Mouse (Mus musculus) limb, embryonic 15.5 days (tissue): ENCODE results near the gene Pygo2. TPM values are rescaled to one million over a fixed set of nuclear protein-coding genes. Genes with fewer than 3 reads are reported as not detected.

ENCODE experiments used
- ATAC-seq: fragments of 200-750 bp; cut with Nextera tagmentation; 2 replicates; pipeline ENCODE4 v1.8.0; 2017; ENCODE audit warnings: low read depth, moderate TSS enrichment; ENCODE audit not compliant: insufficient number of reproducible peaks, low FRiP score, low TSS enrichment
- H3K27ac ChIP-seq: fragments of 300-500 bp; sonication (generic); 2 replicates; pipeline ENCODE4 v1.5.1; 2015; ENCODE audit warnings: moderate library complexity, mild to moderate bottlenecking, inconsistent platforms
- H3K27me3 ChIP-seq: fragments of 300-500 bp; sonication (generic); 2 replicates; pipeline ENCODE4 v1.6.1; 2015; ENCODE audit warnings: inconsistent platforms
- H3K36me3 ChIP-seq: fragments of 300-500 bp; sonication (generic); 2 replicates; pipeline ENCODE4 v1.6.1; 2015; ENCODE audit warnings: inconsistent platforms
- H3K4me1 ChIP-seq: fragments of 300-500 bp; sonication (generic); 2 replicates; pipeline ENCODE4 v1.6.1; 2015; ENCODE audit warnings: inconsistent platforms
- H3K4me2 ChIP-seq: fragments of 300-500 bp; sonication (generic); 2 replicates; pipeline ENCODE4 v1.6.1; 2015; ENCODE audit warnings: mild to moderate bottlenecking, inconsistent platforms
- H3K4me3 ChIP-seq: fragments of 300-500 bp; sonication (generic); 2 replicates; pipeline ENCODE4 v1.5.1; 2015; ENCODE audit warnings: mild to moderate bottlenecking, inconsistent platforms
- H3K9ac ChIP-seq: fragments of 300-500 bp; sonication (generic); 2 replicates; pipeline ENCODE4 v1.6.1; 2015; ENCODE audit warnings: inconsistent platforms
- H3K9me3 ChIP-seq: fragments of 300-500 bp; sonication (generic); 2 replicates; pipeline ENCODE4 v1.6.1; 2016; ENCODE audit warnings: inconsistent platforms
- WGBS: fragments of 180-500 bp; shearing (Covaris S2); methylation state at CpG from one replicate; pipeline ENCODE4 v1.1.7; 2015; 5-methylcytosine and 5-hydroxymethylcytosine counted together
- polyA plus RNA-seq: library from polyadenylated mRNA; unstranded; fragments of >200 nt; fragmentation: Nextera tagmentation; extraction: Ambion mirVana; gene quantifications from 2 replicates; pipeline ENCODE4 v1.2.1, GENCODE M21; 2015

Gene Pygo2
- polyA plus RNA-seq, 1 experiment from 2014 or later = 43.7 TPM

DNA sequence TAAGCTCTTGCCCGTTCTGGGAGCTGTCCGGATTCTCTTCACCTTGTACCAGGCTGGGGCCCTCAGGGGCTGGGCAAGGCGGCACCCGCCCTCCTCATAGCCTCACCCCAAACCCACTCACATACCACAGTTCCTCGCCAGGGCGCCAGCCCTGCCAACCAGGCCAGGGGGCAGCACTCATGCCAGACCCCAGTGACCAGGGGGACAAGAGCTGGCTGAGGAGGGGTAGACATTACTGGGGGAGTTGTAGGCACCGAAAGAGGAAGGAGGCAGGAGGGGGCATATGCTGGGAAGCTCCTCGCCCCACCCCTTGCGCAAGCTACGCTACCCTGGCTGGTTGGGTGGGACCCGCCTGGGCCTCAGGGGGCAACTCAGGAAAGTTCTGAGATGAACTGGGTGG lies 42.4 kb upstream of the Pygo2 start:
- Histone ChIP-seq H3K9ac (no peak overlapping the region), H3K4me2 (0 out of 2 replicates have a peak overlapping the region, but pooled peaks have one; percentile 31), H3K9me3 (no peaks in the 10 kb centered on the region), H3K4me1 (peaks cover 69% of the 10 kb centered on the region), H3K4me3 (peak overlapping the region; percentile 7; the same call in 1 of the 2 replicates), H3K36me3 (no peaks in the 10 kb centered on the region), H3K27me3 (0 out of 2 replicates have a peak, but pooled peaks cover 3% of the 10 kb centered on the region), H3K27ac (no peak overlapping the region; the same call in 1 of the 2 replicates)
- WGBS = 74% methylated on average over 11 of the region's 11 CpGs
- no peak for ATAC-seq

DNA sequence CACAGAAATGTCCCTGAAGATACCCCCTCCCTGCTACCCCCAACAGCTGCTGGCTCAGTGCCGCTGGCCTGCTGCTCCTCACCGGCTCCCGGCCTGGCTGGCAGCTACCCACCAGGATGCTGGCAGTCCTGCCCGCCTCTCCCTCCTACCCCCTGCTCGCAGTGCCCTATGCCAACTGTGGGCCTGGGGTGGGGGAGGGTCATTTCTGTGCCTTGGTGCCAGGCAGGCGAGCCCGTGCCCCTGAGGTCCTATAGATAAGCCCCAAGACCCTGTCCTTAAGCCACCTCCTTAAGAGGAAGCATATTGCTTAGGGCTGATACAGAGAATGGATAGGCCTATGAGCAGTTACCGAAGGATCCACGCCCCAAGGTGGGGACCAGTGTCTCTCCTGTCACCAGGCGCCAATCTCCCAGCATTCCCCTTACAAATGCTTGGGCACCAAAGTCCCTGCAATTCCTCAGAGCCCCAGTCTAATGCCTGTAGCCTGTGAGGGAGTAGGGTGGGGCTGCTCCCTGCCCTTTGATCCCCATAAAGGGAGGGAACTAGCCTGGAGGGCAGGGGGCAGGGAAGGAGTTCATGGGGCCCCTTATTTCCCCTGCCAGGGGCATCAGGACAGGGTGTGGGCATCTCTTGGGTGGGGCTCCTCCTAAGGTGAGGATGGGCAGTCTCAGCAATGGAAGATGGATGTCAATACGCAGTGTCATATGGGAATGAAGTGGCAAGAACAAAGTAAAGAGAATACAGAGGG lies 41.7 kb upstream of the Pygo2 start:
- no peak overlapping the region for H3K9ac ChIP-seq
- H3K27me3 ChIP-seq = 0 out of 2 replicates have a peak, but pooled peaks cover 3% of the 10 kb centered on the region
- no peak overlapping the region for H3K4me3 ChIP-seq
- H3K36me3 ChIP-seq = no peaks in the 10 kb centered on the region
- ATAC-seq = no peak
- no peaks in the 10 kb centered on the region for H3K9me3 ChIP-seq
- peak overlapping the region; percentile 73 for H3K27ac ChIP-seq
- 60% methylated on average over 11 of the region's 11 CpGs for WGBS
- peaks cover 73% of the 10 kb centered on the region for H3K4me1 ChIP-seq
- H3K4me2 ChIP-seq = no peak overlapping the region

DNA sequence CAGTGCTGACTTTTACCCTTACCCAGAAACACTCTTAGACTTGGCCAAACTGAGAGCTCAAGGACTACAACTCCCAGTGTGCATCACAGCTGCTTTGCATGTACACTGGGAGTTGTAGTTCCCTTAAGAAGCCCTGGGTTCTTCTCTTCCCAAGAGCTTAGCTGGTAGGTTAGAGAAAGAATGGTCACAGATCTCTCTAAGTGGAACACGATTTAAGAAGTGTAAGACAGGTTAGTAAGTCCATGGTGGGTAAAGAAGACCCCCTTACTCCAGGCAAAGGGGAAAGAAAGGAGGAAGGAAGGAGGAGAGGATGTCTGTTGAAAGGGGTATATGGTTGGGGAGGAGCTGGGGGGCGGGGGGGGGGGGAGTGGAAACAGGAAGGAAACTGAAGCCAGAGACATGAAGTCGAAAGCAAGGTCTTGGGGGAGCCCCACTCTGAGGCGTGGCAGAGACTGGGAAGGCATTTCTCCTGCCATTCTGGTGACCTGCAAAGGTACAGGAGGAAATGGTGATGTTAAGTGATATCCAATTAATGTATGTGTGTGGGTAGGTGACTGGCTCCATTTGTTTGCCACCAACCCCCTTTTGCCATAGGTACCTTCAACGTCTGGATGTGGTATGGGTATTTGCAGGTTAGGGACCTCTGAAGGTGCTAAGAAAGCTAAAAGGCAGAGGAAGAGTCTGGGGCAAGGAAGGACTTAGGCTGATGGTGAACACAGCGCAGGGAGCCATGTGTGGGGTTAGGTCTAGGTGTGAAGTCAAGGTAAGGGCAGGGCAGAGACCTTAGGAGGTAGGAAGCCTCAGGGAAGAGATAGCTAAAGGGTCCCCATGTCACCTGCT lies 40.9 kb upstream of the Pygo2 start:
- H3K9me3 ChIP-seq = no peaks in the 10 kb centered on the region
- peaks cover 77% of the 10 kb centered on the region for H3K4me1 ChIP-seq
- H3K36me3 ChIP-seq = no peaks in the 10 kb centered on the region
- no peak overlapping the region for H3K4me2 ChIP-seq
- H3K9ac ChIP-seq = no peak overlapping the region
- 44% methylated on average over 6 of the region's 6 CpGs for WGBS
- no peak overlapping the region for H3K4me3 ChIP-seq
- peak overlapping the region; percentile 73; the same call in 1 of the 2 replicates for H3K27ac ChIP-seq
- no peak for ATAC-seq
- 0 out of 2 replicates have a peak, but pooled peaks cover 3% of the 10 kb centered on the region for H3K27me3 ChIP-seq

DNA sequence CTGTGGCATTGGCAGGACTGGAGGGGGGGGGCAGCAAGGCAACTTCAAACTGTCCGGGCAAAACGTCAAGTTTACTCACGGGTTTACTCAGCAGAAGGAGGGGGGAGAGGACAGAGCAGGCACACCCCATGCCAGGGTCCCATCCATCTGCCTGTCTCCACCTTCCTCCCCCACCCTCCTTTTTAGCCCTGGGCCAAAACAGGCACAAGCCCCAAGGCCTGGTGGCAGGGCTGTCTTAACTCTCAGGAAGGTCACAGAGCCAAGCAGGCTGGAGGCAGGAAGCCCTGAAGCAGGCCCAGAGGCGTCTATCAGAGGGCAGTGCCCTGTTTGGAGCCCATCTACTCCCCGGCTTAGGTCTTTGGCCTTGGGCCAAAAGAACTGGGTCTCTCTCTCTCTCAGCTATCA lies 39.9 kb upstream of the Pygo2 start:
- Histone ChIP-seq H3K4me2 (peak overlapping the region; percentile 98; the same call in 1 of the 2 replicates), H3K4me3 (peak overlapping the region; percentile 57; the same call in 1 of the 2 replicates), H3K9me3 (no peaks in the 10 kb centered on the region), H3K27me3 (0 out of 2 replicates have a peak, but pooled peaks cover 3% of the 10 kb centered on the region), H3K36me3 (no peaks in the 10 kb centered on the region), H3K4me1 (peaks cover 77% of the 10 kb centered on the region), H3K27ac (0 out of 2 replicates have a peak overlapping the region, but pooled peaks have one; percentile 3), H3K9ac (no peak overlapping the region)
- WGBS = 41% methylated on average over 5 of the region's 5 CpGs
- ATAC-seq = no peak

DNA sequence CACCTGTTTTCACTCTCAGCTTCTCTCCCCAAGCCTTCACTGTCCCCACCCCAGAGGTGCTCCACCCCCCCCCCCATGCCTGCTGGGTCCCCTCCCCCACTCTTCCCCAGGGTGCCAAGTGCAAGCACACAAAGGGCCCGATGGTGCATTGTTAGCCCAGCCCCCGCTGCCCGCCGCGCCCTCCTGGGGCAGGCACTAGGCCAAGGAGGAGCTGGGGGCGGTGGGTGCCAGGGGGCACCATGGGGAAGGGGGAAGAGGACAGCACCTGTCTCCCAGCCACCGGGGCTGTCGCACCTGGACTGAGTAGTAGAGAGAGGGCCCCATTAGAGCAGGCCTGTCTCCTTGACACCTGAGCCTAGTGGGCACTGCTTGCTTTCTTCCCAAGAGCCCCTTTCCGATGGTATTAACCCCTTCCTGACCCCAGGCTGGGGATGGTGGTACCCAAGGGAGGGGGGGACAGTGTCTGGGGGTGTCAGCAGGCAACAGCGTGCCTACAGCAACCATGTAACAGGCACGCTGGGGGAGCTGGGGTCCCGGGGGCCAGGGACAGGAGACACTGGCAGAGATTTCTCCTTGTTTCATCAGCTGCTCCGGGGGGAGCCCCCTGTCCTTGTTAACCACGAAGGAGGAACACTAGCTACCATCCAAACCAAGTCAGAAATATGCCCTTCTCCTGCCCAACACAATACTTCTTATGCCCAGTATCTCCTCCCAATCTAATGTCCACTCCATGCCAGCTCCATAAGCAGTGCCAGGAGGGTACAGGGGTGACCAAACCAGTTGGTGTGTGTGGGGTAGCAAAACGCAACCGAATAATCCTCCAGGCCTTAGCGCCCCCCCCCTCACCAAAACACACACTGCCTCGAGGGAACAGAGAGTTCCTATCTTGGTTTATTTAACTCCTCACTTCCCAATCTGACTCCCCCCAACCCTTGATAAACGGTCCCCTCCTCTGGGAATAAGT lies 39.0 kb upstream of the Pygo2 start:
- peak overlapping the region; percentile 3; the same call in 1 of the 2 replicates for H3K27ac ChIP-seq
- no peaks in the 10 kb centered on the region for H3K36me3 ChIP-seq
- H3K27me3 ChIP-seq = 0 out of 2 replicates have a peak, but pooled peaks cover 3% of the 10 kb centered on the region
- peak overlapping the region; percentile 55; the same call in 1 of the 2 replicates for H3K9ac ChIP-seq
- WGBS = 14% methylated on average over 19 of the region's 19 CpGs
- H3K9me3 ChIP-seq = no peaks in the 10 kb centered on the region
- ATAC-seq = no peak
- peak overlapping the region; percentile 57 for H3K4me3 ChIP-seq
- H3K4me1 ChIP-seq = peaks cover 78% of the 10 kb centered on the region
- H3K4me2 ChIP-seq = peak overlapping the region; percentile 98

DNA sequence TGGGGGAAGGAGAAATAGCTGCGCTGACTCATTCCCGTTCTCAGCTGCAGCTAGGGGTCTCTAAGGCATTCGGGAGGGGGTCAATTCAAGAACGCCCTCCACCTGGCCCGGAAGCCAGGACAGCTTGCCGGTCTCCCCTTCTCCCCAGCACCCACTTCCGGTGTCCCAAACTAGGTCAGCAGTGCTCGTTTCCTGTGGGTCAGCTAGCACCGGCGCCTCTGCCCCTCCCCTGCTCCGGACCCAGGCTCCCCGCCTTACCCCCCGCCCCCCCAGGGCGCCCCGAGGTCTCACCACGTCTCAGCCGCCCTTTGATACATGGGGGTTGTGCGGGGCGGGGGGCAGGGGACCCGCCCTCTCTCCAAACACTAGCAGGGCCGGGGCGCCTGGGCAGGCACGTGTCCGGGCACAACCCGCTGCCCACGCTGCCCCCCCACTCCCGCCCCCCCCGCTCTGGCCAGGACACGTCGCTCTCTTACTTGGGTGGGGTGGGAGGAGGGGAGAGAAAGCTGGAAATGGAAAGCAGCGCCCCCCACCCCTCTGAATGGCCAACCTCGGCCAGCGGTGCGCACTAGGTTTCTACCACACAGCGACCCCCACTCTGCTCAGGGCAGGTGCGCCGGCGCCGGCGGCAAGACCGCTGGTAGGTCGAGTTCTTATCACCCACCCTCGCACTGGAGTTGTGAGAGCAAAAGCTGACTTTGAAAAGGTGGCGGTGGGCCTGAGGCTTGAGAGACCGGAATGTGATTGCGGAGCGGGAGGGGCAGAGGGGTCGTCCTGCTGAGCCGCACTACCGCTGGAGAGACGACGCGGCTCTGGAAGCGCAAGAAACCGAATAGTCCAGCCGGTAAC lies 38.1 kb upstream of the Pygo2 start:
- Histone ChIP-seq H3K9ac (peak overlapping the region; percentile 55), H3K4me1 (peaks cover 81% of the 10 kb centered on the region), H3K27ac (peak overlapping the region; percentile 79; the same call in 1 of the 2 replicates), H3K4me3 (peak overlapping the region; percentile 57), H3K9me3 (no peaks in the 10 kb centered on the region), H3K36me3 (no peaks in the 10 kb centered on the region), H3K4me2 (peak overlapping the region; percentile 98), H3K27me3 (0 out of 2 replicates have a peak, but pooled peaks cover 3% of the 10 kb centered on the region)
- WGBS = 1% methylated on average over 56 of the region's 56 CpGs
- no peak for ATAC-seq

DNA sequence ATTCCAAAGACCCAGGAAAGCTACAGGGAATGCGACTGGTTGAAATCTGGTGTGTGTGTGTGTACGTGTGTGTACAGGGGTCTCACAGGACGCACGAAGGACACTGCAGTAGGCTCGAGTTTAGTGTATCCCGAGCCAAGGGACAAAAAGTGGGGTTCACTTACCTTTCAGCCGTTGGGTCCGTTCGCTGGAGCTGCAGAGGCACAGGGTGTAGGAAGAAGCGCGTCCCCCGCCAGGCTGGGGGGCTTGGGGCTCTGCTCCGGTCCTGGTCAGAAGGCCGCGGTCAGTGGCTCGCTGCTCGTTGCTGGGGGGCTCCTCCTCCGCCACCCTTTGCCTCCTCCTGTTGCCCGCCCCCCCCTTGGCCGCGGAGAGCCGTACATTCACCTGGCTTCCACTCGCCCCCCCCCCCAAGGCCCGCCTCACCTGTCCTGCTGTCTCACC lies 37.1 kb upstream of the Pygo2 start:
- Histone ChIP-seq H3K27ac (peak overlapping the region; percentile 79), H3K9ac (peak overlapping the region; percentile 55)
- ATAC-seq = no peak

DNA sequence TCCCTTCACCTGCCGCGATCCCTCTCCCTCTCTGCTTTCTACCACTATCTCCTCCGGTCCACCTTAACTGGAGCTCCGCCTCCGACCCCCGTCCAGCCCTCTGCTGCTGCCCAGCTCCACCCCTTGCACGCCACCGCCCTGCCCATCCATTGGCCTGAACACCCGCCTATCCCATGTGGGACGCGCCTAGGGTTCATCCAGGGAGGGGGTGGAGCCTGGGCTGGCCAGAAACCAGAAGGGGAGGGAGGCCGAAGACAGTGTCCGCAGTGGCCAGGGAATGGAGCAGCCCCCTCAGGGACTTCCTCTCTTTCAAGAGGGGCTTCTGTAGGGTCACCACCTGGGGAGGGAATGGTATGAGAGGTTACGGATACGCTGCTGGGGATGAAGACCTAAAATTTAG lies 36.4 kb upstream of the Pygo2 start:
- peak; percentile 94 for ATAC-seq
- Histone ChIP-seq H3K4me3 (peak overlapping the region; percentile 57), H3K27ac (peak overlapping the region; percentile 92), H3K27me3 (0 out of 2 replicates have a peak, but pooled peaks cover 3% of the 10 kb centered on the region), H3K36me3 (no peaks in the 10 kb centered on the region), H3K4me1 (peaks cover 67% of the 10 kb centered on the region), H3K4me2 (peak overlapping the region; percentile 98), H3K9me3 (no peaks in the 10 kb centered on the region), H3K9ac (peak overlapping the region; percentile 41)
- WGBS = 0% methylated on average over 15 of the region's 15 CpGs

More for the DNA sequence above, 37.1 kb upstream of the Pygo2 start:
- H3K27me3 ChIP-seq = 0 out of 2 replicates have a peak, but pooled peaks cover 3% of the 10 kb centered on the region
- under 1% methylated on average over 17 of the region's 24 CpGs for WGBS
- H3K36me3 ChIP-seq = no peaks in the 10 kb centered on the region
- peaks cover 74% of the 10 kb centered on the region for H3K4me1 ChIP-seq
- H3K4me3 ChIP-seq = peak overlapping the region; percentile 57
- peak overlapping the region; percentile 98 for H3K4me2 ChIP-seq
- no peaks in the 10 kb centered on the region for H3K9me3 ChIP-seq

DNA sequence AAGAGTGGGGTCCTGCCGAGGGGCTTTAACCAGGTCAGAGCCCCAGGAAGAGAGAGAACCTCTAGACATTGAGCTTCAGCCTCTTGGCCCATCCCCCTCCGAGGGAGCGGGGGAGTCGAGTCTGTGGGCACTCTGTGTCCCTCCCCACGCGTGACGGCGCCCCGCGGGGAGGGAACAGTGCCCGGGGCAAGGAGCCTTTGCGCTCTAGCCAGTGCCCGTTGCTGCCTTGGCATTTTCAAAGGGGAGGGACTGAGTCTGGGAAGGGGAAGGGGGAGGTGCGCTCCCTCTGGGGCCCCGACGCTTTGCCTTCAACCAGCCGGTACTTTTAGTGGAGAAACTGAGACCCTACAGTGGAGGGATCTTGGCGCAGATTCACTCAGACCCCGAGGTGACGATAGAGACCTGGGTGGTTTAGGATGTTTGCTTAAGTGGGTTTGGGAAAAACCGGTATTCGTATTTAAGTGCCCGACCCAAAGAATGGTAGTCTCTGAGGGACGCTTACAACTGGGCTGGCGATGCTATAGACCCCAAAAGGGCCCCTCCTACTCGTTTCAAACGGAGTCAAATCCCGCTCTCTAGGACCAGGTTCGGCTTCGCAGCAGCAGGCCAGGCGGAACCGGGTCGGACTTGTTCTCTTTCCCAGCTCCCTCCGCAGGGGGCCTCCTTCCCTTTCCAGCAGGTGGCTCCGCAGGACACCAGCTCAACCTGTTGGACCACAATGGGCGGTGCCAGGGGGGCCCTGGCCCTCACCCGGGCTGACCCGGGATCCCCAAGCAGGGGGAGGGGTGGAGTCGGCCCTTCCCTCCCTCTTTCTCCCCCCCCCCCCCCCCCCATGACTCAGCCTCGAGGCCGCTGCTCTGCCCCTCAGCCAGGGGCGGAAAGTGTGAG lies 35.8 kb upstream of the Pygo2 start, which contains the start of gene Zbtb7b:
Gene Zbtb7b (minus strand): TSS at position 771 of the 888 bp plus-strand sequence.
- H3K9ac ChIP-seq = peak within 1 kb of the TSS; percentile 41
- H3K4me3 ChIP-seq = peak within 1 kb of the TSS; percentile 57
- H3K27me3 ChIP-seq = 0 out of 2 replicates have a peak, but pooled peaks cover 3% of the 10 kb centered on the region
- H3K4me1 ChIP-seq = peaks cover 66% of the 10 kb centered on the region
- H3K9me3 ChIP-seq = no peaks in the 10 kb centered on the region
- no peaks in the 10 kb centered on the region for H3K36me3 ChIP-seq
- peak within 1 kb of the TSS; percentile 92 for H3K27ac ChIP-seq
- WGBS = under 1% methylated on average over 35 of the region's 42 CpGs
- peak within 1 kb of the TSS; percentile 98 for H3K4me2 ChIP-seq
- peak; percentile 37 for ATAC-seq
